Mouse (Mus musculus): ENCODE results near the gene Tead4.

DNA sequence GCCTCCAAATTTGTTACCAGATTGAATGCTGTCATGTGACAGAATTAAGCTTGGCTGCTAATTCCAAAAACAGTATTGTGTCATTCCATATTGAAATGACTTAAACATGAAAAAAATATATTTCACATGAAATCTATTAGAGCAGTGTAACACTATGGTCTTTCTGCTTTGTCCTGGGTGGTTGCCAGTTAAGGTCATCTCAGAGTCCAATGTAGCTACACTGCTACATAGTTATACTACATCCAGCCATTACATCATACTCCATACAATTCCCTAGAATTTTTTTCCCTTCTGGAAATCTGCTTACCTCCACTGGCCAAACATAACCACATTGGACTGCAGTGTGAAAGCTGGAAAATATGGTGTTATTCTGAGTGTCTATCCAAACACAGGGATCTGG, 77.5 kb downstream of the Tead4 start:
- TF ChIP-seq CTCF (IDR thresholded peaks at IDR 0.05; ENCODE audit: low read depth, low read length) (no peak), POLR2A (IDR thresholded peaks at IDR 0.05; ENCODE audit: extremely low read depth, insufficient read depth, low read length) (no peak)
